Mouse (Mus musculus) spleen, adult 18-20 months (tissue): Measurements from ENCODE around the gene Taf9.

ENCODE experiments used
- DNase-seq, 2 experiments: peaks; one replicate each; pipeline ENCODE4 v3.0.0; 2022; ENCODE audit warnings: mixed read lengths in 2 of 2

Gene Taf9

GRCm38 (mm10) chr13:100670181-100670741 is 18.9 kb downstream of the Taf9 start:
- no peak for DNase-seq

GRCm38 (mm10) chr13:100675936-100676635 is 24.7 kb downstream of the Taf9 start:
- no peak for DNase-seq

DNA sequence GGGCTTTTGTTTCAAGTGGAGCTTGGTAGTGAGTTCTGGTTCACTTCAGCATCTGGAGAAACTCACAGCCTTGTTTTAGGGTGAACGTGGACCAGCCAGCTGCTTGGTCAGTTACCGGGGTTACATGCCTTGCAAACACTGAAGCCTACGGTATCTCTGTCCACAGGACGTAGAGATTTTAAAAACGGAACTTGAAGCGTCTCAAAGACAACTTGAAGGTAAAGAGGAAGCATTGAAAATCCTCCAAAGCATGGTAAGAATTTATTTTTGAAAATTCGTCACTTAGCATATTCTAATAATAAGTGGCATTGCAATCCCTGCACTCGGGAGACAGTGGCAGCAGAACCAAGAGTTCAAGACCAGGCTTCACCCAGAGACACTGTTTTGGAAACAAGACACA is 30.2 kb downstream of the Taf9 start:
- DNase-seq = no peak

- DNase-seq = no peak
Measured at GRCm38 (mm10) chr13:100682837-100683236, 31.5 kb downstream of the Taf9 start.

GRCm38 (mm10) chr13:100684355-100684754 is 33.0 kb downstream of the Taf9 start:
- DNase-seq = no peak

- DNase-seq = no peak
Measured at GRCm38 (mm10) chr13:100687513-100687912, 36.1 kb downstream of the Taf9 start.

DNA sequence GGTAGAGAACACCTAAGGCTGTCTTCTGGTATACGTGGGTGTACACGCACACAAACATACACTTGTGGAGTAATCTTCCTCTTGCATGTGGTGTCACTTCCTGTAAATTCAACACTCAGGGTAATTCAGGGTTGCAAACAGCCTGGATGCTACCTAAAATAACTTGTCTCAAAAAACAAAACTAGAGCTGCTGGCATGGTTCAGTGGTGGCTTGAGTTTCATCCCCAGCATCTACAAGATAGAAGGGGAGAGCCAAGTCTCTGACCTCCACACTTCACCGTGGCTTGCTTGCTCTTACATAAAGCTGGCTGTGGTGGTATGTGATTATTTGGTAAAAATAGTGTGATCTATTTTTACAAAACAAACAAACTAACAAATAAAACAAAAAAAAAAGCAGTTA is 46.2 kb downstream of the Taf9 start:
- no peak for DNase-seq

- DNase-seq = no peak
Measured at GRCm38 (mm10) chr13:100698866-100699265, 47.5 kb downstream of the Taf9 start.

- no peak for DNase-seq
Measured at GRCm38 (mm10) chr13:100703468-100703867, 52.1 kb downstream of the Taf9 start.
